Mouse (Mus musculus): ENCODE data around the gene Strn3. TPM values are rescaled to one million over a fixed set of nuclear protein-coding genes. Genes with fewer than 3 reads are reported as not detected.
"Not testable (repeated sequence)": the region's sequence is repeated elsewhere in the genome, so short reads cannot be mapped to it uniquely, and the experiment has no call there.

The Strn3 gene
- polyA plus RNA-seq, 1 experiment from 2014 or later = 37.1 TPM

GRCm38 (mm10) chr12:51690893-51691844 lies 528 bp downstream of the Strn3 start, which contains the start of gene Ap4s1:
Gene Ap4s1, plus strand, starts transcription at chr12:51691033.
- Histone ChIP-seq H3K4me3 (peak within 1 kb of the TSS; percentile 92), H3K9me3 (no peaks in the 10 kb centered on the region), H3K36me3 (replicated peaks) (no peaks in the 10 kb centered on the region), H3K4me2 (peak within 1 kb of the TSS; percentile 61), H3K9ac (peak within 1 kb of the TSS; percentile 99), H3K27ac (peak within 1 kb of the TSS; percentile 99), H3K27me3 (replicated peaks) (no peaks in the 10 kb centered on the region), H3K4me1 (peaks cover 16% of the 10 kb centered on the region)
- WGBS = under 1% methylated on average over 108 of the region's 108 CpGs
- peak; percentile 81 for ATAC-seq (replicated peaks)

- H3K27me3 ChIP-seq (replicated peaks) = no peaks in the 10 kb centered on the region
- 93% methylated on average over 2 of the region's 2 CpGs for WGBS
- no peak overlapping the region for H3K27ac ChIP-seq
- H3K9me3 ChIP-seq = no peaks in the 10 kb centered on the region
- H3K4me3 ChIP-seq = no peak overlapping the region
- no peak overlapping the region for H3K4me2 ChIP-seq
- ATAC-seq (replicated peaks) = no peak
- no peaks in the 10 kb centered on the region for H3K36me3 ChIP-seq (replicated peaks)
- H3K9ac ChIP-seq = no peak overlapping the region
- H3K4me1 ChIP-seq = peaks cover 16% of the 10 kb centered on the region
These were observed 3.2 kb downstream of the Strn3 start for GRCm38 (mm10) chr12:51688546-51688945.

- Histone ChIP-seq H3K9me3 (no peaks in the 10 kb centered on the region), H3K4me3 (no peak overlapping the region), H3K4me1 (peaks cover 4% of the 10 kb centered on the region; the same call in 1 of the 2 replicates), H3K27me3 (replicated peaks) (no peaks in the 10 kb centered on the region), H3K9ac (no peak overlapping the region), H3K4me2 (no peak overlapping the region), H3K36me3 (replicated peaks) (no peaks in the 10 kb centered on the region), H3K27ac (no peak overlapping the region)
- WGBS = 63% methylated on average over 1 of the region's 1 CpGs
- peak; percentile 25; the same call in 1 of the 2 replicates for ATAC-seq (replicated peaks)
These were observed 12.9 kb downstream of the Strn3 start for GRCm38 (mm10) chr12:51678844-51679243.

DNA sequence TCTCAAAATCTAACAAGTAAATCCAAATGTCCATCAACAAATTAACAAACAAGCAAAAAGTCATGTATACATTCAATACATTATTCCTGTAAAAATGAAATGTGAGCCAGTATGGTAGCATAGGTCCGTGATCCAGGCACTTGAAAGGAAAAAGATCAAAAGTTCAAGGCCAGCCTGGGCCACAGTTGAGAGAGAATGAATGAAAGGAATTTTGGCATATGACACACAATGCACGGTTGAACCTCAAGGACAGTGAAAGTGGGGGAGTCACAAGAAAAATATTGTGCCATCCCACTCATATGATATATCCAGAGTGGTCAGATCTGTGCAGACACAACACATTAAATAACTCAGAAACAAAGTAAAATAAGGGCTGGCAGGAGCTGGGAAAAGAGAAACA lies 15.3 kb downstream of the Strn3 start:
- H3K27me3 ChIP-seq (replicated peaks) = no peaks in the 10 kb centered on the region
- ATAC-seq (replicated peaks) = no peak
- H3K27ac ChIP-seq = no peak overlapping the region
- H3K4me2 ChIP-seq = no peak overlapping the region
- 68% methylated on average over 2 of the region's 2 CpGs for WGBS
- peaks cover 6% of the 10 kb centered on the region; the same call in 1 of the 2 replicates for H3K4me1 ChIP-seq
- no peaks in the 10 kb centered on the region for H3K9me3 ChIP-seq
- H3K36me3 ChIP-seq (replicated peaks) = no peaks in the 10 kb centered on the region
- no peak overlapping the region for H3K9ac ChIP-seq
- H3K4me3 ChIP-seq = no peak overlapping the region

GRCm38 (mm10) chr12:51673270-51673669 lies 18.4 kb downstream of the Strn3 start:
- 59% methylated on average over 4 of the region's 4 CpGs for WGBS
- H3K9ac ChIP-seq = no peak overlapping the region
- H3K9me3 ChIP-seq = no peaks in the 10 kb centered on the region
- H3K36me3 ChIP-seq (replicated peaks) = no peaks in the 10 kb centered on the region
- H3K4me1 ChIP-seq = 0 out of 2 replicates have a peak, but pooled peaks cover 2% of the 10 kb centered on the region
- no peak for ATAC-seq (replicated peaks)
- no peak overlapping the region for H3K27ac ChIP-seq
- H3K27me3 ChIP-seq (replicated peaks) = no peaks in the 10 kb centered on the region
- H3K4me2 ChIP-seq = no peak overlapping the region
- no peak overlapping the region for H3K4me3 ChIP-seq

DNA sequence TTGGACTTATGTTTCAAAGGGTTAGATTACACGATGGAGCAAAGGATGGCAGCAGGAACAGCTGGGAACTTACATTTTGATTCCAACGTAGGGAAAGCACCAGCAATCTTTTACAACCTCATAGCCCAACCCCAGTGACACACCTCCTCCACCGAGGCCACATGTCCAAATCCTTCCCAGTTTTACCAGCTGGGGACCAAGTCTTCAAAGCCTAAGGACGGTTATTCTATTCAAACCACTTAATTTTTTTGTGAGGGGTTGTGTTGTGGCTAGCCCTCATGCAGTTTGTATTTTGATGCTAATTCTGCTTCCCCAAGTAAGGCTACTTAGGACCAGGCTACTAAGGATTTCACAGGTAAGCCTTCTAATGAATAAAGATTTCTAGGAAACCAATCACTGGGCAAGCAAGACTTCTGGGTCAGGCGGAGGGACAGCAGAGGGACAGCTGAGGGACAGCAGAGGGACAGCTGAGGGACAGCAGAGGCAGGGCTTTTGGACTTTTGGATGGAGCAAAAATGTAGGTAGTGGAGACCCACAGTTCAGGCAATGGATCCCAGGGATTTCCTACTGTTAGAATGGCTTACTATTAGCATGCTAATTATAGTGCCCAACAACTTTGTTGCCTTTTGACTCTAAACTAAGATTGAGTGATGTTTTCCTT lies 20.3 kb downstream of the Strn3 start:
- no peak for ATAC-seq (replicated peaks)
- Histone ChIP-seq H3K9ac (no peak overlapping the region), H3K36me3 (replicated peaks) (no peaks in the 10 kb centered on the region), H3K4me2 (no peak overlapping the region), H3K4me1 (0 out of 2 replicates have a peak, but pooled peaks cover 6% of the 10 kb centered on the region), H3K4me3 (no peak overlapping the region), H3K9me3 (no peaks in the 10 kb centered on the region), H3K27me3 (replicated peaks) (no peaks in the 10 kb centered on the region), H3K27ac (no peak overlapping the region)
- 35% methylated on average over 5 of the region's 5 CpGs for WGBS

DNA sequence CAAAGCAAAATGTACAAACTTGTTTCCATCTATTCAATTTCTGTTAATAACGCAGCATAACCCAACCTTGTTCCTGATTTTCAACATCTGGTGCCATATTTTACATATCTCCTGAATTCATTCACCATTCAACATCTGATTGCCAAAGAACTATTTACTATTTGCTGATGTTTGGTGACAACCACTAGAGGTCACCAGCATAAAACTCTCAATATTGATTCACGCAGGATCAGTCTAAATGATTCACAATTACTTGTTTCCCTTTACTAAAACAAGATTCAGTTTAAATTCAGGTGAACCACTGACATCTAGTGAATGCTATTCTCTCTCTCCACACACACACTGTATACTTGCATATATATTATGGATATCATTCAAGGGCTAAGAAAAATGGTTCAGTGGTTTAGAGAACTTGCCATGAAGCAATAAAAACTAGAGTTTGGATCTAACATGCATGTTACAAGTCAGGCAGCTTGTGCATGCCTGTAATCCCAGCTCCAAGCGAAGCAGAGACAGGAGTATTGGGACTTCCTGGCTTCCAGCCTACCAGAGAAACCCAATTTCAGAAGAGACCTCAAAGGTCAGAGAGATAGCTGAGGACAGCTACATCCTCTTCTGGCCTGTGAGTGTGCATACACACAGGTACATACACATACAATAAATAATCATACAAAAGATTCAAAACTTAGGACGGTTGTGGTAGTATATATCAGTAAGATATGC lies 24.8 kb downstream of the Strn3 start:
- Histone ChIP-seq H3K27me3 (replicated peaks) (no peaks in the 10 kb centered on the region), H3K4me2 (no peak overlapping the region), H3K9me3 (no peaks in the 10 kb centered on the region), H3K4me3 (no peak overlapping the region), H3K9ac (no peak overlapping the region), H3K4me1 (peaks cover 12% of the 10 kb centered on the region; the same call in 1 of the 2 replicates), H3K27ac (0 out of 2 replicates have a peak overlapping the region, but pooled peaks have one; percentile 15), H3K36me3 (replicated peaks) (no peaks in the 10 kb centered on the region)
- 69% methylated on average over 4 of the region's 4 CpGs for WGBS
- no peak for ATAC-seq (replicated peaks)

DNA sequence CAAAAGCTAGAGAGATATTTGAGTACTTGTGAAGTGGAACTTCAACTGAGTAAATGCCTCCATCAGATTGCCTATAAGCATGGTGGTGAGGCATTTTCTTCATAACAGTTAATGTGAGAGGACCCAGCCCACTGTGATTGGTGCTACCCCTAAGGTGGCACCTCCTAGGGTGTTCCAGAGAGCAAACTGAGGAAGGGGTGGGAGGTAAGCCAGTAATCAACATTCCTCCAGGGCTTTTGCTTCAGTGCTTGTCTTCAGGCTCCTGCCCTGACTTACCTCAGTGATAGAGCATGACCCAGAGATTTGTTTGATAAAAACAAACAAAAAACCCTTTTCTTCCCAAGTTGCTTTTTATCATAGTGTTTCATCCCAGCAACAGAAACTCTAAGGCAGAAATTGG lies 27.8 kb downstream of the Strn3 start:
- Histone ChIP-seq H3K36me3 (replicated peaks) (no peaks in the 10 kb centered on the region), H3K4me2 (no peak overlapping the region), H3K9ac (no peak overlapping the region), H3K27ac (no peak overlapping the region), H3K4me3 (no peak overlapping the region), H3K4me1 (peaks cover 10% of the 10 kb centered on the region; the same call in 1 of the 2 replicates), H3K9me3 (no peaks in the 10 kb centered on the region), H3K27me3 (replicated peaks) (no peaks in the 10 kb centered on the region)
- ATAC-seq (replicated peaks) = no peak

DNA sequence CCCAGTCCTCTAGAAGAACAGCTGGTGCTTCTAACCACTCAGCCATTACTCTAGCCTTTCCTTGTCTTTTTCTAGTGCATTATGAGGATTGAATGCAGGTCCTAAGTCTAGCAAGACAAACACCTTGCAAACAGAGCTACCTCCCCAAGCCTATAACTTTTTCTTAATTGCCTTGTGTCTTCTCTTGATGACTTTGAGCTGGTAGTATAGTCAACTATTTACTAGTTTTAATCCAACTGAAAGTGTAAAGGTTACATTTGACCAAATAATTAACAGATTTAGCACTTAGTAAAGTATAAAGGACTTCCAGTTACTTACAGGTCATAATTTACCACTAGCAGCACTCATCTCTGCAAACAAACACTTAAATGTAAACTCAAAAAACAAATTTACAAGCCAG lies 28.7 kb downstream of the Strn3 start:
- no peaks in the 10 kb centered on the region for H3K27me3 ChIP-seq (replicated peaks)
- H3K27ac ChIP-seq = no peak overlapping the region
- no peaks in the 10 kb centered on the region for H3K36me3 ChIP-seq (replicated peaks)
- ATAC-seq (replicated peaks) = no peak
- H3K4me1 ChIP-seq = peaks cover 10% of the 10 kb centered on the region; the same call in 1 of the 2 replicates
- H3K9me3 ChIP-seq = no peaks in the 10 kb centered on the region
- H3K9ac ChIP-seq = no peak overlapping the region
- no peak overlapping the region for H3K4me2 ChIP-seq
- no peak overlapping the region for H3K4me3 ChIP-seq

DNA sequence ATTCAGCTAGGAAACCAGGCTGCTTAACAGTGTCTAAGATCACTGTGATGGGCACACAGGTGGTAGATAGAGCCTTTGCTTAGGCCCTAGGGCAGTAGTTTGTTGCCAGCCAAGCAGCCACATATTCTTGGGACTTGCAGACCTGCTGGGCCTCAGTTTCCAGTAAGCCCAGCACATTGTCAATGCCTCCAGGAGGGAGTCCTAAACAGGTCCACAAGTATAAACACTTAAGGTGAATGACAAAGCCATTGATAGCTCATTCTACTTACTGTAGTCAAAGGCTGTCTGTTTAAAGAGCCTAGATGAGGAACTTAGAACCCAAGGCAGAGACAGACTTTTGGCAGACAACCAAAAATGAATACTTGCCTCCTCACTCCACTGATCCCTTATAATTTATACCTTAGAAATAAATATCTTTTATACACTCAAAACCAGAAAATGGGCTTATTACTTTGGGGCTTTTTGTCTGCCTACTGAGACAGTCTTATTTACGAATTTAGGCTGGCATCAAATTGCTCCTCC lies 35.7 kb downstream of the Strn3 start:
- Histone ChIP-seq H3K27ac (no peak overlapping the region), H3K4me1 (0 out of 2 replicates have a peak, but pooled peaks cover 3% of the 10 kb centered on the region), H3K36me3 (replicated peaks) (peaks cover 3% of the 10 kb centered on the region; the same call in 1 of the 2 replicates), H3K4me3 (no peak overlapping the region), H3K9ac (no peak overlapping the region), H3K4me2 (no peak overlapping the region), H3K27me3 (replicated peaks) (no peaks in the 10 kb centered on the region), H3K9me3 (no peaks in the 10 kb centered on the region)
- WGBS = 76% methylated on average over 1 of the region's 1 CpGs
- no peak for ATAC-seq (replicated peaks)

GRCm38 (mm10) chr12:51649401-51649800 lies 42.3 kb downstream of the Strn3 start:
- not testable (repeated sequence) for ATAC-seq (replicated peaks); H3K27me3 ChIP-seq (replicated peaks); H3K9me3 ChIP-seq; H3K36me3 ChIP-seq (replicated peaks); H3K27ac ChIP-seq; H3K4me2 ChIP-seq; H3K9ac ChIP-seq; H3K4me1 ChIP-seq; H3K4me3 ChIP-seq

DNA sequence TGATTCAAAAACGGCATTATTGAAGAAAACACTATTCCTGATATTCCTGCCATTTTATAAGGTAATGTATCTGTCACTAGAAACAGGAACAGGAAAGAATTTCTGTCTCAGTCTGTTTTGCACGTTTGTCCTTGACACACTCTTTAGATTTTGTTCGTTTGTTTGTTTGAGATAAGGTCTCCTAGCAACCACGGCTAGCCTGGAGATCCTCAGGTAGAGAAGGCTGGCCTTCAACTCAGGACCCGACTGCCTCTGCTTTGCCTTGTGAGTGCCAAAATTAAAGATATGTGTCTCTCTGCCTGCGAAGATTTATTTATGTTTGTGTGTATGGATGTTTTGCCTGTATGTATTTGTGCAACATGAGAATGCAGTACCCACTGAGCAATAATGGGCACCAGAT lies 49.8 kb downstream of the Strn3 start:
- no peak for ATAC-seq (replicated peaks)
- Histone ChIP-seq H3K27ac (no peak overlapping the region), H3K9ac (no peak overlapping the region), H3K27me3 (replicated peaks) (no peaks in the 10 kb centered on the region), H3K4me2 (no peak overlapping the region), H3K4me3 (no peak overlapping the region), H3K4me1 (no peaks in the 10 kb centered on the region), H3K36me3 (replicated peaks) (no peaks in the 10 kb centered on the region), H3K9me3 (no peaks in the 10 kb centered on the region)
- 76% methylated on average over 6 of the region's 6 CpGs for WGBS
